Mouse (Mus musculus) neural tube, embryonic 11.5 days (tissue): ENCODE results near the gene Stk35. TPM values are rescaled to one million over a fixed set of nuclear protein-coding genes. Genes with fewer than 3 reads are reported as not detected.

Source experiments
- ATAC-seq: fragments of 200-750 bp; cut with Nextera tagmentation; 2 replicates; pipeline ENCODE4 v1.8.0; 2017; ENCODE audit warnings: moderate number of reproducible peaks, mild to moderate bottlenecking, moderate TSS enrichment, moderate library complexity; ENCODE audit not compliant: insufficient read depth, low FRiP score, low TSS enrichment
- DNase-seq: peaks from one replicate; pipeline ENCODE4 v3.0.0-alpha.2; 2015; ENCODE audit warnings: low spot score
- H3K27ac ChIP-seq: fragments of 300-500 bp; sonication (generic); 2 replicates; pipeline ENCODE4 v1.5.1; 2014; ENCODE audit warnings: low read depth, mild to moderate bottlenecking, low read length
- H3K27me3 ChIP-seq: fragments of 300-500 bp; sonication (generic); 2 replicates; pipeline ENCODE4 v1.6.1; 2014; ENCODE audit warnings: mild to moderate bottlenecking, low read length, mixed read lengths; ENCODE audit not compliant: control insufficient read depth, insufficient read depth
- H3K36me3 ChIP-seq: fragments of 300-500 bp; sonication (generic); 2 replicates; pipeline ENCODE4 v1.6.1; 2014; ENCODE audit warnings: mild to moderate bottlenecking, low read length, moderate library complexity, mixed read lengths; ENCODE audit not compliant: control insufficient read depth, insufficient read depth
- H3K4me1 ChIP-seq: fragments of 300-500 bp; sonication (generic); 2 replicates; pipeline ENCODE4 v1.6.1; 2014; ENCODE audit warnings: low read length, mixed read lengths; ENCODE audit not compliant: control insufficient read depth, insufficient read depth
- H3K4me2 ChIP-seq: fragments of 300-500 bp; sonication (generic); 2 replicates; pipeline ENCODE4 v1.6.1; 2014; ENCODE audit warnings: low read depth, mild to moderate bottlenecking, moderate library complexity
- H3K4me3 ChIP-seq: fragments of 300-500 bp; sonication (generic); 2 replicates; pipeline ENCODE4 v1.5.1; 2014; ENCODE audit warnings: low read depth, low read length
- H3K9ac ChIP-seq: fragments of 300-500 bp; sonication (generic); 2 replicates; pipeline ENCODE4 v1.6.1; 2014; ENCODE audit warnings: mild to moderate bottlenecking, low read length
- H3K9me3 ChIP-seq: fragments of 300-500 bp; sonication (generic); 2 replicates; pipeline ENCODE4 v1.6.1; 2016; ENCODE audit warnings: low read length; ENCODE audit not compliant: control insufficient read depth
- WGBS: fragments of 180-500 bp; shearing (Covaris S2); extraction: QIAGEN DNeasy Blood & Tissue Kit; methylation state at CpG from one replicate; pipeline ENCODE4 v1.1.7; 2014; 5-methylcytosine and 5-hydroxymethylcytosine counted together
- polyA plus RNA-seq: library from polyadenylated mRNA; unstranded; fragments of >200 nt; fragmentation: Nextera tagmentation; extraction: Ambion mirVana; gene quantifications from 2 replicates; pipeline ENCODE4 v1.2.1, GENCODE M21; 2014

The Stk35 gene
- polyA plus RNA-seq, result 18.2 and 19.3 TPM in 2 replicates

DNA sequence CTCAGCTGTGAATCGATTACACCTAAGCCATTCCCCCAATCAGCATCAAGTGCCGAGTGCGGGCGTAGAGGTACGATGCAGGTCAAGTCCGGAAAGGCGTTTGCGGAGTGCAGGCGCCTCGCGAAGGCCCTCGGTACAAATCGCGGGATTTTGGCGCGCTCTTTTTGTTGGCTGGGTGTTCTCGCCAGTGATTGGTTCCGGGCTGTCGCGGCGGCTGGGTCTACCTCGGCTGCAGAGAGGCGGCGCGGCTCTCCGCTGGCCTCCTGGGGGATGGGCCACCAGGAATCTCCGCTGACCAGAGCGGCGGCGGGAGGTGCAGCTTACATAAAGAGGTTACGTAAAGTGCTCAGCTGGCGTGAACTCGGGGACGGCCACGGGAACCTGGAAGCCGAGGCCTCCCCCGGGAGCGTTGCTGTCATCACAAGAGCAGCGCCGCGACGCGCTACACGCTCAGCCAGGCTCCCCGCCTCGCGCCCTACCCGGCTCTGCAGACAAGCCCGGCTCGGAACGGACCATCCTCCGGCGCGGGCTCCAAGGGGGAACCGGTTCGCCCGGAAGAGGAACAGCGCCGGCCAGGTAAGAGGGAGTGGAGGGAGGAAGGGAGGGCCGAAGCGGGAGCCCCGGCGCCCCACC lies at the start of gene Stk35:
Gene Stk35 (plus strand): TSS at position 247 of the 633 bp plus-strand sequence.
- peak; percentile 91 for DNase-seq
- H3K27ac ChIP-seq, result peak within 1 kb of the TSS; percentile 95
- H3K4me2 ChIP-seq, result peak within 1 kb of the TSS; percentile 94
- H3K27me3 ChIP-seq, result no peaks in the 10 kb centered on the region
- no peaks in the 10 kb centered on the region for H3K36me3 ChIP-seq
- WGBS, result under 1% methylated on average over 59 of the region's 63 CpGs
- peak within 1 kb of the TSS; percentile 93 for H3K9ac ChIP-seq
- H3K9me3 ChIP-seq, result no peaks in the 10 kb centered on the region
- ATAC-seq, result peak; percentile 82
- H3K4me1 ChIP-seq, result peaks cover 14% of the 10 kb centered on the region
- peak within 1 kb of the TSS; percentile 94 for H3K4me3 ChIP-seq

GRCm38 (mm10) chr2:129782046-129782445 lies 18.3 kb upstream of the Stk35 start:
- H3K4me2 ChIP-seq, result no peak overlapping the region
- H3K27ac ChIP-seq, result no peak overlapping the region
- ATAC-seq, result no peak
- H3K4me1 ChIP-seq, result no peaks in the 10 kb centered on the region
- no peak for DNase-seq
- H3K9ac ChIP-seq, result no peak overlapping the region
- H3K27me3 ChIP-seq, result no peaks in the 10 kb centered on the region
- H3K4me3 ChIP-seq, result no peak overlapping the region
- no peaks in the 10 kb centered on the region for H3K9me3 ChIP-seq
- H3K36me3 ChIP-seq, result no peaks in the 10 kb centered on the region
- 79% methylated on average over 1 of the region's 1 CpGs for WGBS

GRCm38 (mm10) chr2:129796501-129796900 lies 3.8 kb upstream of the Stk35 start:
- no peak for DNase-seq
- H3K9ac ChIP-seq, result no peak overlapping the region
- no peaks in the 10 kb centered on the region for H3K9me3 ChIP-seq
- ATAC-seq, result no peak
- no peak overlapping the region for H3K4me3 ChIP-seq
- WGBS, result 94% methylated on average over 2 of the region's 2 CpGs
- H3K27me3 ChIP-seq, result no peaks in the 10 kb centered on the region
- 0 out of 2 replicates have a peak, but pooled peaks cover 4% of the 10 kb centered on the region for H3K4me1 ChIP-seq
- no peaks in the 10 kb centered on the region for H3K36me3 ChIP-seq
- H3K27ac ChIP-seq, result no peak overlapping the region
- H3K4me2 ChIP-seq, result no peak overlapping the region

DNA sequence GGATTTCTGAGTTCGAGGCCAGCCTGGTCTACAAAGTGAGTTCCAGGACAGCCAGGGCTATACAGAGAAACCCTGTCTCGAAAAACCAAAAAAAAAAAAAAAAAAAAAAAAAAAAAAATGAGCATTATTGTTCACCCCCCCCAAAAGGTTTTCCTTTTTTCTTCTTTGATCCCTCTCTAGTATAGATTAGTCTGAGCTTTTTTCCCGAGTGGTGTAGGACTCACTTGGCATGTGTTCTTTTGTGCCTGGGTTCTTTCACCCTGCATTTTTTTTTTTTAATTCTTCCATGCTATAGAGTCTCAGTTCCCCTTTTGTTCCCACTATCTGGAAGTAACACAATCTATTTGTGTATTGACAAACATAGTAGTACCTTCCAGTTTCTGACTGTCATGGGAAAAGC lies 2.6 kb upstream of the Stk35 start:
- ATAC-seq, result no peak
- Histone ChIP-seq H3K4me2 (no peak overlapping the region), H3K9ac (no peak overlapping the region), H3K4me3 (no peak overlapping the region), H3K27ac (no peak overlapping the region), H3K27me3 (no peaks in the 10 kb centered on the region), H3K4me1 (peaks cover 13% of the 10 kb centered on the region), H3K9me3 (no peaks in the 10 kb centered on the region), H3K36me3 (no peaks in the 10 kb centered on the region)
- 80% methylated on average over 2 of the region's 3 CpGs for WGBS
- no peak for DNase-seq

GRCm38 (mm10) chr2:129798410-129798809 lies 1.9 kb upstream of the Stk35 start:
- H3K27me3 ChIP-seq, result no peaks in the 10 kb centered on the region
- H3K36me3 ChIP-seq, result no peaks in the 10 kb centered on the region
- ATAC-seq (no peak), DNase-seq (no peak)
- H3K27ac ChIP-seq, result no peak overlapping the region
- H3K9me3 ChIP-seq, result no peaks in the 10 kb centered on the region
- H3K4me3 ChIP-seq, result no peak overlapping the region
- no peak overlapping the region for H3K4me2 ChIP-seq
- H3K9ac ChIP-seq, result no peak overlapping the region
- H3K4me1 ChIP-seq, result peaks cover 14% of the 10 kb centered on the region

GRCm38 (mm10) chr2:129800904-129801230 lies 550 bp downstream of the Stk35 start:
- H3K4me1 ChIP-seq, result peaks cover 14% of the 10 kb centered on the region
- H3K9ac ChIP-seq, result peak overlapping the region; percentile 93
- peak overlapping the region; percentile 95 for H3K27ac ChIP-seq
- H3K36me3 ChIP-seq, result no peaks in the 10 kb centered on the region
- H3K4me3 ChIP-seq, result peak overlapping the region; percentile 94
- 0% methylated on average over 32 of the region's 32 CpGs for WGBS
- peak overlapping the region; percentile 94 for H3K4me2 ChIP-seq
- no peaks in the 10 kb centered on the region for H3K9me3 ChIP-seq
- H3K27me3 ChIP-seq, result no peaks in the 10 kb centered on the region
- DNase-seq (no peak), ATAC-seq (peak; percentile 56)

GRCm38 (mm10) chr2:129801231-129802029 lies 1.1 kb downstream of the Stk35 start:
- H3K4me1 ChIP-seq, result peaks cover 14% of the 10 kb centered on the region
- ATAC-seq (peak; percentile 76), DNase-seq (peak; percentile 91)
- peak overlapping the region; percentile 94 for H3K4me3 ChIP-seq
- peak overlapping the region; percentile 93 for H3K9ac ChIP-seq
- H3K9me3 ChIP-seq, result no peaks in the 10 kb centered on the region
- no peaks in the 10 kb centered on the region for H3K36me3 ChIP-seq
- peak overlapping the region; percentile 95 for H3K27ac ChIP-seq
- H3K4me2 ChIP-seq, result peak overlapping the region; percentile 94
- WGBS, result 0% methylated on average over 73 of the region's 73 CpGs
- no peaks in the 10 kb centered on the region for H3K27me3 ChIP-seq

DNA sequence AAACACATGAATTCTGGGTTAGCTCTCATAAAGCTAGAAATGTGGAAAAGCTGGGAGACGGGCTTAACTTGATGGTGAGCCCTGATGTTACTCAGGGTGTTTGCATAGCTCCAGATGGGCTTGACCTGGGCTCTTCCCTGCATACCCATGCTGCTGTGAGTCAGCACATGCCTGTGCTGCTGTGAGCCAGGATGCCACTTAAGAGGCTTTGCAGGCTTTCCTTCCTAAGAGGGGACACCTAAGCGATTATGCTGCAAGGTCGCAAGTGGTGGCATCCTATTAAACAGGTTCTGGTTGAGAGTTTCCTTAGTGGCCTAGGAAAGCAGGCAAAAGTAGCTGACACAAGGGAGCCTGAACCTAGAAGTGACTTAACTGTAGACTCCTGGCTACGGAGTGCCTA lies 5.2 kb downstream of the Stk35 start:
- no peak overlapping the region for H3K4me3 ChIP-seq
- 0 out of 2 replicates have a peak, but pooled peaks cover 3% of the 10 kb centered on the region for H3K36me3 ChIP-seq

DNA sequence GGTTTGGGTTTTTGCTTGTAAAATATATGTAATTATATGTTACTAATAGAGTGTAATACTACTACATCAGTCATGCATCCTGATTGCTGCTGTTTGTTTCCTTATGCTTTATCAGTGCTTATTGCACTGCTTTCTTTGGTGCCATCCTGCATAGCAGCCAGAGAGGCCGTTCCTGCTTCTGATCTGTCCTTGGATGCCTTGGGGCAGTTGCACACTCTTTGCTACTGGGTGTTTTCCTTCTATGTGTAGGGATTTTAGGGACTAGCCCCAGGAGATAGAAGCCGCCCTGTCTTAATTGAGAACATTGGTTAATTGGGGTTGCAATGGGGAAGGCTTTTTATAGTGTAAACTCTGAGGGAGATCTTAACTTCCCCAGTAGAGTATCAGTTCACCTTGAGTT lies 6.2 kb downstream of the Stk35 start:
- H3K9ac ChIP-seq, result no peak overlapping the region
- H3K4me2 ChIP-seq, result no peak overlapping the region
- H3K27ac ChIP-seq, result no peak overlapping the region
- DNase-seq, result no peak
- no peak for ATAC-seq
- H3K9me3 ChIP-seq, result no peaks in the 10 kb centered on the region
- H3K4me3 ChIP-seq, result no peak overlapping the region
- WGBS, result 91% methylated on average over 2 of the region's 2 CpGs
- H3K27me3 ChIP-seq, result no peaks in the 10 kb centered on the region
- peaks cover 6% of the 10 kb centered on the region; the same call in 1 of the 2 replicates for H3K36me3 ChIP-seq
- peaks cover 11% of the 10 kb centered on the region for H3K4me1 ChIP-seq

More for the DNA sequence above, 5.2 kb downstream of the Stk35 start:
- 97% methylated on average over 4 of the region's 4 CpGs for WGBS
- Histone ChIP-seq H3K27ac (no peak overlapping the region), H3K4me2 (no peak overlapping the region), H3K9ac (no peak overlapping the region), H3K4me1 (peaks cover 11% of the 10 kb centered on the region), H3K27me3 (no peaks in the 10 kb centered on the region), H3K9me3 (no peaks in the 10 kb centered on the region)
- no peak for ATAC-seq
- DNase-seq, result no peak
